Mouse (Mus musculus): Measurements from ENCODE around the gene Entpd5. TPM values are rescaled to one million over a fixed set of nuclear protein-coding genes. Genes with fewer than 3 reads are reported as not detected.
"Not testable (repeated sequence)": the region's sequence is repeated elsewhere in the genome, so short reads cannot be mapped to it uniquely, and the experiment has no call there.

The Entpd5 gene
- total RNA-seq, 2 experiments from 2014 or later = 58.1 to 59.2 TPM

DNA sequence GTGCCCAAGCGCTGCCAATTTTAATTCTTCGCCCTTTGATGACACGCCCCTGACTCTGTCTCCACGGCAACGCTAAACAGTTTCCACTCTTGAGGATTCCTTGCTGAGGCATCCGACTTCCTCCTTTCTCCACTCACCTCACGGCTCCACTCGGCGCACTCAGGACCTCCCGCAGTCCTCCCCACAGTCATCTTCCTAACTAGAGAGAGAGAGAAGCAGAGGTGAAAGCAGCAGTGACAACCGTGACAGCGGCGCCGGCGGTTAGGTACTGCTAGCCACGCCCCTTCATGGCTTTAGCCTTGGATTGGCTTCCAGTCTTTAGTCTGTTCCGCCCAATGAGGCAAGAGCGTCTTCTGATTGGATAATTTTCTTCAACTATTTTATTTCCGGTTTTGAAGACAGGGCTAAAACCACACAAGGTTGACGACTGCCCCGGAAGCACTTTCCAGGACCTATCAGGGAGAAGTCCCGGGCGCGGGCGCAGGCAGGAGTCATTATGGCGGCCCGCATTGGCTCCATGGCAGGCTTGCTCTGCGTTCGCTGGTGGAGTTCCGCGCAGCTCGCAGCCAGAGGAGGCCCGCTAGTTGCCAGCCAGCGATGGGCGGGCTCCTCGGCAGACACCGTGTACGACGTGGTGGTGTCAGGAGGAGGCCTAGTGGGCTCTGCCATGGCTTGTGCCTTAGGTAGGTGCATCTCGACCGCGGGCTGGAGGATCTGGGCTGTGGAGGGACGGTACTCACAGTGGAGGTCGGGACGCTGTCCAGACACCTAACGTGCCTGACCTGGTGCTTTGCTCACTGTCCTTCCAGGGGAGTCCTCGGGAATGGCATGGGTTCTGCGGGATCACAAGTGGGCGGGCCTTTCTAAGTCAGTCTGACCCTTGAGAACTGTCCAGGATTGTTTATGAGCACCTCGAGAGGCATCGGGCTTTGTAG lies 47.0 kb downstream of the Entpd5 start, which contains the start of the genes Coq6 and Fam161b:
Gene Coq6 (plus strand): TSS at position 103 of the 935 bp plus-strand sequence.
Gene Fam161b (minus strand): TSS at position 279 of the 935 bp plus-strand sequence.
- peak; percentile 90 for DNase-seq (ENCODE audit: low spot score)
- intact Hi-C loops (cut with DNase I) = no loop called here

DNA sequence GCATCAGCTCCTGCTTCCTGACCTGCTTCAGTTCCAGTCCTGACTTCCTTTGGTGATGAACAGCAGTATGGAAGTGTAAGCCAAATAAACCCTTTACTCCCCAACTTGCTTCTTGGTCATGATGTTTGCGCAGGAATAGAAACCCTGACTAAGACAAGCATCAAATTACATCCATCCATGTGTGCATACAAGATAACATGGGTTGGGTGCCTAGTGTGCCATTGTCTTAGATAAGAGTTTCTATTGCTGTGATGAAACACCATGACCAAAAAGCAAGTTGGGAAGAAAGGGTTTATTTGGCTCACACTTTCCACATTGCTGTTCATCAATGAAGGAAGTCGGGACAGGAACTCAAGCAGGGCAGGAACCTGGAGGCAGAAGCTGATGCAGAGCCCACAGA lies 50.1 kb downstream of the Entpd5 start:
- not testable (repeated sequence) for DNase-seq (ENCODE audit: low spot score)
- intact Hi-C loops (cut with DNase I) = loop anchor here (5.0 kb wide), 1 partner anchor 71 kb away; the partner anchor contains the start of gene Ptgr2

DNA sequence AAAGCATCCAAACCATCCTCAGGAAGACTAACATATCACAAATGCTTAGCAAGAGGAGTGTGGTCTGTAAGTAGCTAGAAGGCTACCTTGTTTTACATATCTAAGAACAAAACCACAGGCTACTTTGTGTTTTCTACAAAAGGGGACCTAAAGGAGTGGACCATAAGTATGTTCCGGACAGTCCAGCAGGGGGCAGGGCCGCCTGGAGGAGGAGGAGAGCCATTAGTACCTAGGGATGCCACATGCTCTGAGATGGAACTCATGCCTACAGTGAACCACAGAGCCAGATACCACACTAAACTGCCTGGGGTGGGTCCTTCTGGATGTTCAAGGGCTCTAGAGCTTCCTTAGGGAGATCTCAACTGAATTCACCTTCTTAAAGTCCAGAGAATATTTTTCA lies 61.6 kb downstream of the Entpd5 start:
- no peak for DNase-seq (ENCODE audit: low spot score)
- intact Hi-C loops (cut with DNase I) = no loop called here

DNA sequence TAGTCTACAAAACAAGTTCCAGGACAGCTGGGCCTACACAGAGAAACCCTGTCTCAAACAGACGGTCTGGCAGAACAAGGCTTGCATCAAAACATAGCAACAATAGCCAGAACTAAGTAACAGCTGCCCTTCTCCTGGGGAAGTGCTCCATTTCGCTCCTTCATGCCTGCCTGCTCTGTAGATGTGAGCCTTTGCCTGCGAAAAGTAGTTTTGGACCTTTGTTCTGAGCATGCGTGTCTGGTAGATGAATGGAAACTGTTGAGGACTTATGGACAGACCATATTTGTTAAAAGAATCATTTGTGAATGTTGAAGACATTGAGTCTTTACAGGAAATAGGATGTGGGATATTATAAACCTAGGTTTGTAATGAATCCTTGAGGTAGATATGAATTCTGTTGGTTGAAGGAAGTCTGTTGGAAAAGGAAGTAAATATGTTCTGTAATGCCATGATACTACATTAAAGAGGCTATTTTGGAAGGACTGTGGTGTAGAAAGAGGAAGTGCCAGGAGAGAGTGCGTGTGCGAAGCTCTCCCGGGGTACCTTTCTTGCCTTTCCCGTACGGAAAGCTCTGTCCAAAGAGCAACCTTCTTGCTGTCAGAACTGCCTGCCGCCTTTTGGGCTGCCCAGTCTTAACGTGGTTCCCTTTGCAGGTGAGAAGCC lies 71.7 kb downstream of the Entpd5 start:
- DNase-seq (ENCODE audit: low spot score) = no peak
- intact Hi-C loops (cut with DNase I) = no loop called here

DNA sequence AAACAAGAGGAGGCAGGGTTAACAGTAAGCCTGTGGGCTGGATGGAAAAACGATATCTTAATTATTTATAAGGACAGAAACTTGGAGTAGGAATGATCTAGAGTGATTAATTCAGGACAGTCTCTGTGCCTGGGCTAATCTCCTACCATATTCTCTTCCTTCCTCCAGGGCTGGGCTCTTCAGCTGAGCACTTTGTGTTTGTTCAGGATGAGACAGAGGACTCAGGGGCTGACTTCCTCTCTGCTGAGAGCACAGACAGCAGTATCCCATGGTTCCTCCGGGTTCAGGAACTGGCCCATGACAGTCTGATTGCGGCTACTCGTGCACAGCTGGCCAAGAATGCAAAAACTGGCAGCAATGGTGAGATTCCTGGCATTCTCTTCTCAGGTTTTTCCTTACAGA lies 81.7 kb downstream of the Entpd5 start:
- peak; percentile 5 for DNase-seq (ENCODE audit: low spot score)

More for the DNA sequence above, 81.7 kb downstream of the Entpd5 start:
- intact Hi-C loops (cut with DNase I) = no loop called here

Other genes starting within 250 kb of the Entpd5 start
- gene Elmsan1, start 190.1 kb downstream of the Entpd5 start, total RNA-seq (2021) = 10 to 100 TPM; 13.8 to 17.7 TPM
- gene Ptgr2, start 123.8 kb downstream of the Entpd5 start, total RNA-seq (2021) = 100 to 1,000 TPM; 213 to 236 TPM
- 10 to 100 TPM; 19.5 to 22.1 TPM for gene Zfp410, start 92.2 kb downstream of the Entpd5 start, total RNA-seq (2021)
- 100 to 1,000 TPM; 102 to 106 TPM for gene Coq6, start 47.4 kb downstream of the Entpd5 start, total RNA-seq (2021)
- gene Fam161b, start 47.2 kb downstream of the Entpd5 start, total RNA-seq (2021) = 1 to 10 TPM; 8.3 to 8.5 TPM
- gene Bbof1, start within 50 bp of the Entpd5 start, total RNA-seq (2021) = 1 to 10 TPM; 1.3 to 3.0 TPM
- gene Rnf113a2, start 8.2 kb upstream of the Entpd5 start, total RNA-seq (2021) = 1 to 10 TPM; 8.4 to 8.5 TPM
- 100 to 1,000 TPM; 178 to 183 TPM for gene Aldh6a1, start 42.0 kb upstream of the Entpd5 start, total RNA-seq (2021)
- gene Lin52, start 42.4 kb upstream of the Entpd5 start, total RNA-seq (2021) = 10 to 100 TPM; 10.2 to 12.2 TPM
- not detected for gene Vsx2, start 160.7 kb upstream of the Entpd5 start, total RNA-seq (2021)
- gene Abcd4, start 208.4 kb upstream of the Entpd5 start, total RNA-seq (2021) = 1 to 10 TPM; 6.5 to 6.7 TPM
- not detected for gene Vrtn, start 232.0 kb upstream of the Entpd5 start, total RNA-seq (2021)